Mouse (Mus musculus) testis, adult 2 months (tissue): ENCODE data around the gene Gm5431.
A peak's percentile ranks its signal among the peaks of the same experiment; 100 is the strongest.

Experiments
- CTCF ChIP-seq: fragments of 200-500 bp; IDR thresholded peaks from 2 replicates; pipeline ENCODE4 v1.5.1; 2012; ENCODE audit warnings: low read depth, mild to moderate bottlenecking, inconsistent platforms, low read length, moderate library complexity; ENCODE audit not compliant: control insufficient read depth, insufficient read depth, insufficient replicate concordance
- POLR2A ChIP-seq: fragments of 200-500 bp; IDR thresholded peaks from 2 replicates; pipeline ENCODE4 v1.6.1; 2012; ENCODE audit warnings: low read depth, mild to moderate bottlenecking, inconsistent platforms, low read length, moderate library complexity; ENCODE audit not compliant: control insufficient read depth

DNA sequence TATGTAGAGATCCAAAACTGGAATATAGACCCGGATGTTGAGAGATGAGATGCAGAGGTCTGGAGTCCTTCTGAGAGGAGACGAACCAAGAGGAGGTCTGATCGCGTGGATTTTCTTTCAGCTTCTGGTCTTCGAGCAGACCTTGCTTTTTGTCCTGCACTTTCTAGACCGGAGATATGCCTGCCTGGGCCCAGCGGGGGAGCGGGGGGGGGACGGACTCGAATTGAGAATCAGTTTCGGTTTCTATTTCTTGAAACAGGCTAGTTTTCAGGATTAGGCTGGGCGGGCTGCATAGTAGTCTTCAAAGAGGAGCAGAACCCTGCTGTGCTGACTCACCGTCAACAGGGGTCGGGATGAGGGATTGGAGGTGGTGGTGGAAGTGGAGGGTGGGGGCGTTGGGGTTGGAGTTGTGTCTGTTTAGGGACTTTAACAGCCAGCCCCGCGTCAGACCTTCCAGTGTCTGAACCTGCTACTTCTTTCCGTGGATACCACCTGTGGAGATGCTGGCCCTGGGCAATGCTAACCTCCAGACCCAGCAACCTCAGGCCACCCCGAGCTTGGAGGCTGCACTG is 30.7 kb downstream of the Gm5431 start, which contains the start of gene Irgm1:
- TF ChIP-seq POLR2A = 0 out of 2 replicates have a peak, but pooled peaks have one; percentile 25
- no peak for TF ChIP-seq CTCF
